15 mouse cellular contexts compared by ENCODE assay signal in the genomic region with DNA sequence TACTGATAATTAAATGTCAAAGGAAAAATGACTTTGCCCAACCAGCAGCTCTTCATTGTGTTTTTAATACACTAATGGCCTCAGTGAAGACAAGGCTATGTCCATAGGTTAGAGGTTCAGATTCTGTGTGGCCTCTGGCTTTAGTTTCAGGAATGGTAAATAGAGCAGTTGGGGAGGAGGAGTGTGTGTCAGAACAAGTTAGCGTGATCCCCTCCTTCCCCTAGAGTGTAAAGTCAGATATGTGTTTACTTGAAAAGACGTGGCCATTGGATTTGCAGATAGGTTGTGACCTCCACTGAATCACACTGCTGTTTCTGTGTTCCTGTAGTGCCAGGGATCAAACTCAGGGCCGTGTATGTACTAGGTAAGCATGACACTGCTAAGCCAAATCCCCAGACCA.
"Had no signal": no experiment of that assay in that cellular context is flagged by ENCODE, and none has a peak within 500 bp of the region (broad histone marks: within the 10 kb centered on the region; RNA-seq: fewer than 3 reads in every experiment).

No protein-coding gene starts in this region.

- H3K4me1 ChIP-seq: neural tube, embryonic 13.5 days; stomach, embryonic 15.5 days had no signal

- H3K4me3 ChIP-seq: myocyte; neural tube, embryonic 13.5 days; stomach, embryonic 15.5 days had no signal

- H3K9ac ChIP-seq: liver, embryonic 14.5 days; neural tube, embryonic 13.5 days; stomach, embryonic 15.5 days had no signal

- H3K27ac ChIP-seq: neural tube, embryonic 13.5 days; stomach, embryonic 15.5 days had no signal

- H3K36me3 ChIP-seq: neural tube, embryonic 13.5 days; stomach, embryonic 15.5 days had no signal

- H3K27me3 ChIP-seq: neural tube, embryonic 13.5 days; stomach, embryonic 15.5 days had no signal

- H3K9me3 ChIP-seq: stomach, embryonic 15.5 days had no signal

- DNase-seq: kidney, adult 18-20 months; kidney, adult 9 months; kidney, postnatal 14 days; kidney, postnatal 4 days; lung, adult 2 months; lung, postnatal 14 days; lung, postnatal 4 days; right cerebral cortex, postnatal 25 days; spleen, adult 18-20 months; thymus, postnatal 25 days had no signal

- H3K4me2 ChIP-seq: midbrain, embryonic 11.5 days; neural tube, embryonic 13.5 days; stomach, embryonic 15.5 days had no signal
